10 mouse cellular contexts compared by ENCODE assay signal in the genomic region with DNA sequence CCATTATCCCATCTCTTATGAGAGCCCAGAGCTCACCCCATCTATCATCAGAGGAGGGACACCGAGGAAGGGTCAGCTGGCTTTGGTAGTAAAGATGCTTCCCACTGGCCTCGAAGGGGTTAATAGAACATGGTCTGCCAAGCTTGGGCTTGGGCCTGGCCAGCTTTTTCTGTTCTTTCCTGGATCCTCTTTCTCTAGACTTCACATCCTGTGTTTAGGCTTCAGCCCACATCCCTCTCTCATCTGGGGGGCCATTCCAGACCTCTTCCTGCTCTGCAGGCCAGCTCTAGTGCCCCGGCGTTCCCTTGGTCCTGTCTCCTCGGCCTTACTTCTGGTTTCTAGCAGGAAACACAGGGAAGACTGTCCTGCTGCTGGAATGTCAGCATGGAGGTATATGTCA. TPM values are rescaled to one million over a fixed set of nuclear protein-coding genes. Genes with fewer than 3 reads are reported as not detected.
DNase-seq lines count a peak whose midpoint lies in the region; ATAC-seq and TF ChIP-seq lines count a peak whose summit lies in the region.
"Had no signal": no experiment of that assay in that cellular context is flagged by ENCODE, and none has a peak within 500 bp of the region (broad histone marks: within the 10 kb centered on the region; RNA-seq: fewer than 3 reads in every experiment).

No protein-coding gene starts in this region.

- H3K27me3 ChIP-seq in heart, embryonic 10.5 days (ENCODE audit: insufficient read depth, poor library complexity, severe bottlenecking) = no peaks in the 10 kb centered on the region
- no peaks in the 10 kb centered on the region for H3K27me3 ChIP-seq in lung, embryonic 16.5 days (ENCODE audit: control insufficient read depth, insufficient read depth, low read depth, low read length)
- H3K27me3 ChIP-seq in intestine, embryonic 15.5 days (replicated peaks) = no peaks in the 10 kb centered on the region
- no peaks in the 10 kb centered on the region for H3K27me3 ChIP-seq in neural tube, embryonic 13.5 days

- peak overlapping the region; percentile 93 for H3K27ac ChIP-seq in heart, embryonic 10.5 days
- H3K27ac ChIP-seq in lung, embryonic 16.5 days (ENCODE audit: low read length) = peak overlapping the region; percentile 99
- H3K27ac ChIP-seq in intestine, embryonic 15.5 days = peak overlapping the region; percentile 98
- peak overlapping the region; percentile 99 for H3K27ac ChIP-seq in neural tube, embryonic 13.5 days (replicated peaks)

- peaks cover 82% of the 10 kb centered on the region for H3K4me1 ChIP-seq in heart, embryonic 10.5 days
- peaks cover 60% of the 10 kb centered on the region for H3K4me1 ChIP-seq in lung, embryonic 16.5 days (replicated peaks; ENCODE audit: control insufficient read depth, insufficient read depth, low read length)
- peaks cover 49% of the 10 kb centered on the region for H3K4me1 ChIP-seq in lung, adult 2 months (ENCODE audit: control insufficient read depth, insufficient read depth, low read length)
- peaks cover 73% of the 10 kb centered on the region for H3K4me1 ChIP-seq in intestine, embryonic 15.5 days (replicated peaks)
- H3K4me1 ChIP-seq in neural tube, embryonic 13.5 days (replicated peaks) = peaks cover 63% of the 10 kb centered on the region

- 0 out of 2 replicates have a peak overlapping the region, but pooled peaks have one; percentile 61 for H3K4me2 ChIP-seq in lung, embryonic 16.5 days (ENCODE audit: low read depth, low read length)
- peak overlapping the region; percentile 66 for H3K4me2 ChIP-seq in intestine, embryonic 15.5 days (replicated peaks)
- no peak overlapping the region for H3K4me2 ChIP-seq in neural tube, embryonic 13.5 days

- no peak for TF ChIP-seq POLR2A in lung, adult 2 months (IDR thresholded peaks at IDR 0.05; ENCODE audit: borderline replicate concordance, extremely low read depth, low read depth, low read length)

- no peak for ATAC-seq in lung, embryonic 16.5 days (ENCODE audit: low read depth)
- ATAC-seq in intestine, embryonic 15.5 days = no peak
- ATAC-seq in neural tube, embryonic 13.5 days (ENCODE audit: low read depth) = no peak
- ATAC-seq: CD4-positive, CD25-positive, alpha-beta regulatory T cell, adult 4 months had no signal

- peaks cover 69% of the 10 kb centered on the region for H3K36me3 ChIP-seq in heart, embryonic 10.5 days
- H3K36me3 ChIP-seq in lung, embryonic 16.5 days (ENCODE audit: control insufficient read depth, insufficient read depth, low read length) = peaks cover 16% of the 10 kb centered on the region
- peaks cover 30% of the 10 kb centered on the region; the same call in 1 of the 2 replicates for H3K36me3 ChIP-seq in intestine, embryonic 15.5 days
- H3K36me3 ChIP-seq in neural tube, embryonic 13.5 days = peaks cover 60% of the 10 kb centered on the region

- peak overlapping the region; percentile 40 for H3K9ac ChIP-seq in lung, embryonic 16.5 days (ENCODE audit: low read length)
- no peak overlapping the region for H3K9ac ChIP-seq in intestine, embryonic 15.5 days
- 0 out of 2 replicates have a peak overlapping the region, but pooled peaks have one; percentile 74 for H3K9ac ChIP-seq in neural tube, embryonic 13.5 days

- H3K9me3 ChIP-seq in heart, embryonic 10.5 days = no peaks in the 10 kb centered on the region
- no peaks in the 10 kb centered on the region for H3K9me3 ChIP-seq in lung, embryonic 16.5 days (ENCODE audit: control insufficient read depth, low read length)
- H3K9me3 ChIP-seq in intestine, embryonic 15.5 days = no peaks in the 10 kb centered on the region
- H3K9me3 ChIP-seq in neural tube, embryonic 13.5 days = no peaks in the 10 kb centered on the region

- 65% methylated on average over 5 of the region's 5 CpGs for WGBS in heart, embryonic 10.5 days
- WGBS in lung, embryonic 16.5 days = 38% methylated on average over 5 of the region's 5 CpGs
- 35% methylated on average over 5 of the region's 5 CpGs for WGBS in lung, adult 2 months
- WGBS in intestine, embryonic 15.5 days = 39% methylated on average over 5 of the region's 5 CpGs
- WGBS in neural tube, embryonic 13.5 days = 84% methylated on average over 5 of the region's 5 CpGs

- TF ChIP-seq CTCF in lung, adult 2 months (IDR thresholded peaks at IDR 0.05; ENCODE audit: insufficient read depth, low read length) = no peak

- H3K4me3 ChIP-seq in heart, embryonic 10.5 days = 0 out of 2 replicates have a peak overlapping the region, but pooled peaks have one; percentile 3
- no peak overlapping the region for H3K4me3 ChIP-seq in lung, embryonic 16.5 days (ENCODE audit: low read length)
- no peak overlapping the region for H3K4me3 ChIP-seq in lung, adult 2 months (replicated peaks; ENCODE audit: extremely low read depth, low read depth, low read length)
- no peak overlapping the region for H3K4me3 ChIP-seq in intestine, embryonic 15.5 days (replicated peaks)
- no peak overlapping the region for H3K4me3 ChIP-seq in neural tube, embryonic 13.5 days

- no peak for DNase-seq in heart, embryonic 10.5 days (ENCODE audit: low spot score)
- DNase-seq in heart, adult 9 months (ENCODE audit: low spot score in 2 of 2) = no peak
- DNase-seq in lung, adult 2 months = no peak
- DNase-seq in left cerebral cortex, adult 8-10 months (ENCODE audit: low spot score in 2 of 2) = no peak
- no peak for DNase-seq in thymus, postnatal 25 days
- DNase-seq: thymus, adult 2 months had no signal

RNA-seq across cellular contexts. Expression of gene Ptpa, which starts 28.2 kb away (rescaled TPM):
- polyA plus RNA-seq in heart, embryonic 10.5 days (2016; fragmentation: Nextera tagmentation; extraction: Ambion mirVana) = 129 and 140 TPM in 2 replicates
- polyA plus RNA-seq in lung, embryonic 16.5 days (2015; fragmentation: Nextera tagmentation; extraction: Ambion mirVana) = 163 TPM in 2 replicates
- polyA plus RNA-seq in lung, adult 2 months (2012; rRNA removed) = 131 and 136 TPM in 2 replicates
- 117 and 120 TPM in 2 replicates for polyA plus RNA-seq in intestine, embryonic 15.5 days (2015; fragmentation: Nextera tagmentation; extraction: Ambion mirVana)
- polyA plus RNA-seq in neural tube, embryonic 13.5 days (2015; fragmentation: Nextera tagmentation; extraction: Ambion mirVana) = 124 and 126 TPM in 2 replicates
- 100 to 1,000 TPM; 174 to 191 (median 186) TPM for total RNA-seq in left cerebral cortex, adult 8-10 months (2022)

RNA-seq across cellular contexts. Expression of gene Crat, which starts 28.4 kb away (rescaled TPM):
- polyA plus RNA-seq in heart, embryonic 10.5 days (2016; fragmentation: Nextera tagmentation; extraction: Ambion mirVana) = 36.1 and 55.2 TPM in 2 replicates
- polyA plus RNA-seq in lung, embryonic 16.5 days (2015; fragmentation: Nextera tagmentation; extraction: Ambion mirVana) = 39.3 and 42.4 TPM in 2 replicates
- polyA plus RNA-seq in lung, adult 2 months (2012; rRNA removed) = 89.2 and 103 TPM in 2 replicates
- 19.6 and 19.8 TPM in 2 replicates for polyA plus RNA-seq in intestine, embryonic 15.5 days (2015; fragmentation: Nextera tagmentation; extraction: Ambion mirVana)
- 22.2 and 23.0 TPM in 2 replicates for polyA plus RNA-seq in neural tube, embryonic 13.5 days (2015; fragmentation: Nextera tagmentation; extraction: Ambion mirVana)
- total RNA-seq in left cerebral cortex, adult 8-10 months (2022) = 10 to 100 TPM; 52.0 to 65.8 (median 62.6) TPM

RNA-seq across cellular contexts. Expression of gene Ier5l, which starts 30.0 kb away (rescaled TPM):
- 1.00 and 2.2 TPM in 2 replicates for polyA plus RNA-seq in heart, embryonic 10.5 days (2016; fragmentation: Nextera tagmentation; extraction: Ambion mirVana)
- 1.1 and 1.5 TPM in 2 replicates for polyA plus RNA-seq in lung, embryonic 16.5 days (2015; fragmentation: Nextera tagmentation; extraction: Ambion mirVana)
- 12.6 and 22.5 TPM in 2 replicates for polyA plus RNA-seq in lung, adult 2 months (2012; rRNA removed)
- 1.3 and 1.6 TPM in 2 replicates for polyA plus RNA-seq in intestine, embryonic 15.5 days (2015; fragmentation: Nextera tagmentation; extraction: Ambion mirVana)
- 2.1 and 3.1 TPM in 2 replicates for polyA plus RNA-seq in neural tube, embryonic 13.5 days (2015; fragmentation: Nextera tagmentation; extraction: Ambion mirVana)
- total RNA-seq in left cerebral cortex, adult 8-10 months (2022) = 10 to 100 TPM; 18.3 to 21.6 (median 19.8) TPM

RNA-seq across cellular contexts. Expression of gene Dolpp1, which starts 52.0 kb away (rescaled TPM):
- 29.9 and 36.1 TPM in 2 replicates for polyA plus RNA-seq in heart, embryonic 10.5 days (2016; fragmentation: Nextera tagmentation; extraction: Ambion mirVana)
- 49.6 and 52.6 TPM in 2 replicates for polyA plus RNA-seq in lung, embryonic 16.5 days (2015; fragmentation: Nextera tagmentation; extraction: Ambion mirVana)
- polyA plus RNA-seq in lung, adult 2 months (2012; rRNA removed) = 49.1 and 55.6 TPM in 2 replicates
- 44.5 and 50.9 TPM in 2 replicates for polyA plus RNA-seq in intestine, embryonic 15.5 days (2015; fragmentation: Nextera tagmentation; extraction: Ambion mirVana)
- 51.4 and 52.0 TPM in 2 replicates for polyA plus RNA-seq in neural tube, embryonic 13.5 days (2015; fragmentation: Nextera tagmentation; extraction: Ambion mirVana)
- 10 to 100 TPM; 22.2 to 30.1 (median 27.3) TPM for total RNA-seq in left cerebral cortex, adult 8-10 months (2022)
